Mouse (Mus musculus) cerebral cortex, adult 2 months (tissue): ENCODE data around the gene Kdm4a.

ENCODE experiments used
- WGBS: fragments of 180-500 bp; shearing (Covaris S2); methylation state at CpG from one replicate; pipeline ENCODE4 v1.1.7; 2018; 5-methylcytosine and 5-hydroxymethylcytosine counted together

Gene Kdm4a

DNA sequence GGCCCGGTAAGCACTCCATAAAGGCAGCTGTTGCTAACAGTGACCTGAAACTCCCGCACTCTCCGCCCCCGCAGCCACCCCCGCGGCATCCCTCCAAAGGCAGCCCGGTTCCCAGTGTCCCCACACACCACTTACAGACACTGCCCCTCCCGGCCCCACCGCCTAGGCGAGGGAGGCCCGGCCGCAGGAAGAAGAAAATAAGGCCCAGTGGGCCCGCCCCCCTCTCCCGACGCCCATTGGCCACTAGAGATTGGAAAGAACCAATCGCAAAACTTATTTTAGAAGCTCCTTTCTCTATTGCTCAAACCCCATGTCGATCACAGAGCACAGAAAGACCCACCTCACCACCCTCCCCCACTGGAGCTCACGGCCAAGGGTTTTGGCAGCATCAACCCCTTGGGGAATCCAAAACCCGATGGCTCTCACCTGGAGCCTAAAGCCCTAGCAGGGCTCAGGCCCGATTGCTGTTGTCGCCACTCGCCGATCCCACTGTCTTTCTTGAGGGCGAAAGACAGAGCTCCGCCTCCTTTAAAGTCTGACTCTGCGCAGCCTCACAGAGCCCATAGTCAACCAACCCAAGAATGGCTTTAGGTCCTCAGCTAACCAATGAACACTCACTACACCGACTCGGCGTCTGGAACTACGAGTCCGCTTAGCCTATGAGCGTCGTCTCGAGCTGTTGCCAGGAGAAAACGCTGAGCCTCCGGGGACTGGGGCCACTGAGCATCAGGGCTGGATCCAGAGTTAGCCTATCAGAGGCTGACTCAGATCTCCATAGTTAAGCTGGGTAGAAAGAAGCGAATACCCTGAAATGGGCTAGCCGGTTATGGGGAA is at the start of gene Kdm4a:
TSS of gene Kdm4a (minus strand) at position 577 of the 834 bp plus-strand sequence.
- WGBS: under 1% methylated on average over 38 of the region's 38 CpGs

GRCm38 (mm10) chr4:118229035-118229770 is 49.4 kb upstream of the Kdm4a start:
- WGBS: 78% methylated on average over 6 of the region's 6 CpGs

- 88% methylated on average over 12 of the region's 12 CpGs for WGBS
These were observed 47.6 kb upstream of the Kdm4a start for GRCm38 (mm10) chr4:118227398-118227797.

DNA sequence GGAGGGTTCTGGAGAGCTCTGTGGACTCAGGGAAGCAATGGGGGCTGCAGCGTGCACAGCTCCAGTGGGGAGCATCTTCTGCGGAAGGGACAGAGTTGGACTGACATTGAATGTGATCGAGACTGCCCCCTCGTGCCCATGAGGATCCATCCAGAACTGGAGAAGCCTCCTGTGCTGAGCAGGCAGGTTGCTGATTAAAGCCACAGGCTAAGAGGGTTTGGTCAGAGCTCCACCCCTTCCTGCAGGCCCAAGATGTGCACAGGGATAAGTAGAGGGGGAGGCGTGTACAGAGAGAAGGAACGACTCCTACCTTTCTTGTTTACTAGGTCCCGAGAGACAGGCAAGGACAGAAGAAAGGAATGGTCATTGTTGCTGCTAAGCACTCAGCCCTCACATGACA is 41.4 kb upstream of the Kdm4a start:
- WGBS: 81% methylated on average over 7 of the region's 7 CpGs

DNA sequence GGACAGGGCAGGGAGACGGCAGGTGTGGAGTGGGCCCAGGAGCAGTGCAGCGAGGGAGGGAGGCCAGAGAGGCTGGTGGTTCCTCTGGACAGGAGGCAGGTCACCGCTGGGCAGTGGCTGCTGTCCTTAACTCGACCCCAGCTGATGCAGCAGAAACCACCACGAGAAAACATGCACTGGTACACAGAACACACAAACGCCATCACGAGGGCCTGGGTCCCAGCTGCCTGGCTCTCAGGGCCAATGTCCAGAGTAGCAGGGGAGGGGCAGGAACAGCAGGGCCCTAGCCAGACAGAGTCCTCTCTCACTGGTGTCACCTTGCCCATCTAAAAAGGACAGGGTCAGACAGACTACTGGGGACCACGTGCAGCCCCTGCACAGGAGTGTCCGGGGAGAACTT is 40.9 kb upstream of the Kdm4a start:
- 86% methylated on average over 9 of the region's 9 CpGs for WGBS

DNA sequence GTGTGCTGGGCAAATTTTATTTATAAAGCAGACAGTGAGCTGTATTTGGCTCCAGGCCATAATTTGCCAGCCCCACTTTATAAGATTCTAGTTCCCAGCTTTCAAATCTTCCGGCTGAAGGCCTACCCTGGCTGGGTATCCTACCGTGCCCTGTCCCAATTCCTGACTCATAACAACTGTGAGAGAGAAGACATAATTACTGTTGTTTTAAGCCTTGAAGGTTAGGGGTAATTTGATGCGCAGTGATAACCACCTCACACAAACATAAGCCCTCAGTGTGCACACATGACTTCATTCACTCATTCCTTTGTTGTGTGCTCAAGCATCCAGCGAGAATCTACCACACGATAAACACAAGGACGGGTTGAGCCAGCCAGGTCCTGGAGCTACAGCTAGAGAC is 39.6 kb upstream of the Kdm4a start:
- 74% methylated on average over 6 of the region's 6 CpGs for WGBS

DNA sequence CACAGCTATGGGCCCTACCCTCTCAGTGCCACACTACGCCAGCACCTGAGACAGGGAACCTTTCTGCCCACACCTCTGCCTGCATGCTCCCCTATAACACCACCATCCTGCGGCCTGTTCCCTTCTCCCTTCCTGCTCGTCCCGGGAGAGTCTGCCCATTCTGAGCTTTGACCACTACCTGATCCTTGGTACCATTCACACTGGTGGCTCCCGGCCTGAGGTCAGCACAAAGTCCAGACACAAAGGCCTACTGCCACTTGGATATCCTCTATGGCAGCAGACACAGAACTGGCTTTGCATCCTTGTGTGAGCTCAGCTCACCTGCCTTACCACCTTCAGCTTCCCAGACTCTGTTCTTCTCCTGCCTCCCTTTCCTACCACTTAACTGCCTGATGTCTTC is 38.7 kb upstream of the Kdm4a start:
- 92% methylated on average over 5 of the region's 5 CpGs for WGBS

GRCm38 (mm10) chr4:118216726-118217595 is 37.1 kb upstream of the Kdm4a start:
- WGBS: 85% methylated on average over 17 of the region's 17 CpGs

- WGBS: 94% methylated on average over 1 of the region's 1 CpGs
These were observed 35.0 kb upstream of the Kdm4a start for GRCm38 (mm10) chr4:118214891-118215290.

- WGBS: 75% methylated on average over 10 of the region's 10 CpGs
These were observed 27.2 kb upstream of the Kdm4a start for GRCm38 (mm10) chr4:118206918-118207640.

DNA sequence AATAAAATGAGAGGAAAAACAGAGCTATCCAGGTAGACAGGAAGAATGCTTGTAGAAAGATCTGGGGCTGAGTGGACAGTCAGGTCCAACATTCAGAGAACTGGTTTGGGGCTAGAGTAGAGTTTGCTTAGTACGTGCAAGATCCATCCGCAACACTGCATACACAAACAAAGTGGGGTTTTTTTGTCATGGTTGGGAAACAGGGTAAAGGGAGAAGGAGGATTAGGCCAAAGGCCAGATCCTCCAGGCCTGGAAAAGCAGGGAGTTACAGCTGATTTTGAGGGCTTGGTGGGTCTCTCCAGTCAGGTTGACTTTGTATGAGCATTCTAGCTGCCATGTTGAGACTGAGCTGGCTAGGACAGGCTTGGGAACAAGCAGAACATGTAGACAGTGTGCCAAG is 26.1 kb upstream of the Kdm4a start:
- 61% methylated on average over 2 of the region's 2 CpGs for WGBS

DNA sequence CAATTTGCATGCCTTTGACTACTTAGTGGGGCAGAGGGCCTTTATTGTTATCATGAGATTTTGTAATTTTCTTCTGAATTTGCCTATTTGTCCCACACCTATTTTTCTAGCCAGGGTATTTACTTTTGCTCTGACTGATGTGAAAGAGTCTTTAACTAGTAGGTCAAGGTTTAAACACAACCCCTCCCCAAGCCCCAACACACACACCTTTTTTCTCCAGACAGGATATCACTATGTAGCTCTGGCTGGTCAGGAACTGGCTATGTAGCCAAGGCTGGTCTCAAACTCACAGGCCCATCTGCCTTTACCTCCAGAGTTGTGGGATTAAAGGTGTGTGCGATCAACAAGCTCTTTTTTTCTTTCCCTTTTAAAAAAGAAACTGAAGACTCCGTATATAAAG is 19.2 kb upstream of the Kdm4a start:
- 87% methylated on average over 2 of the region's 2 CpGs for WGBS

DNA sequence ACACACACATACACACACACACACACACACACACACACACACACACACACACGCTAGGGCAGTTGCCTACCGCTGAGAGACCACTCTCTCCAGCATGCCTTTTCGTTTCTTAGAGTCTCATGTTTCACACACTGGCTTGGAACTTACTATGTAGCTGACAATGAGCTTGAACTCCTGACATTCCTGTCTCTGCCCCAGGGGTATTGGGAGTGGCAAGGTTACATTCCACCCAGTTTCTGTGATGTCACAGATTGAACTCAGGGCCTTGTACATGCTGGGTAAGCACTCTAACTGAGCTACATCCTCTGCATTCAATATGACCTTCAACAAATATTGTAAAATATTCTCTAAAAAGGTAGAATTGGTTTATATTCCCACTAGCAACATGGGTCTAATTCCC is 18.8 kb upstream of the Kdm4a start:
- 90% methylated on average over 3 of the region's 3 CpGs for WGBS

DNA sequence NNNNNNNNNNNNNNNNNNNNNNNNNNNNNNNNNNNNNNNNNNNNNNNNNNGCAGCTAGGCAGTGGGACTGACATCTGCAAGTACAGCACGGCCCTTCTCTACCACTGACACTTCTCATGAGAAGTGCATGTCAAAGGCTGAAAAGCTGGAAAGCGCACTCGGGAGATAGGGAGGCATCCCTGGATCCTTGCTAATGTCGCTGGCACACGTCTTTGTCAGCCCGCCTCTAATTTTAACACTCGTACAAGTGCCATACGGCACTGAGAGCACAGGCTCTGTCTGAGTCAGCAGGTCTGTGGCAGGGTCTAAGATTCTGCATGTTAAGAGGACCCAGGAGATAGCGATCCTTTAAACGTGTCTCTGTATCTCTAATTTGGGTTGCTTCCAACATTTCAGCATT is 16.3 kb upstream of the Kdm4a start:
- WGBS: 39% methylated on average over 10 of the region's 10 CpGs

GRCm38 (mm10) chr4:118180301-118181080 is 648 bp upstream of the Kdm4a start:
- 10% methylated on average over 17 of the region's 17 CpGs for WGBS

DNA sequence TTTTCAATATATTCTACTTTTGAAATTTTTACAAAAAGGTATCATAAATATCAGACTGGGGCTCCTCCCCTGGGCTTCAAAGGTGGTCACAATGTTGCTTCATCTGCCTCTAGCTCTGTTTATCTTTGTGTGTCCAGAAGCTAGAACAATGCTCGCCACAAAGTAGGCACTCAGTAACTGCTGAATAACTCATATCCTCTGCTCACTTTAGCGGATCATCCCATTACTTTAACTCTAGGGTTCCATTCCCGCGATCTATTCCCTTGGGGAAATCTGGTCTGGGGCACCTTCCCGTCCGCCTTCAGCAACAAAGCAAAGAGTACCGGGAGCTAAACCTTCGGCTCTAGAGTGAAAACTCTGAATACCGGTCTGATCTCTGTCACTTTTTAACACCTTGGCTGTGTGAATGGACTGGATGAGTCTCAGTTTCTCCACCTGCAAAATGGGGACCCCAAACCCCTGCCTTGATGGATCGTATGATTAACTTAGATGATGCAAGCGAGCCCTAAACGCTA is 834 bp downstream of the Kdm4a start:
- WGBS: 0% methylated on average over 12 of the region's 12 CpGs

GRCm38 (mm10) chr4:118172461-118172860 is 7.4 kb downstream of the Kdm4a start:
- 89% methylated on average over 12 of the region's 12 CpGs for WGBS

DNA sequence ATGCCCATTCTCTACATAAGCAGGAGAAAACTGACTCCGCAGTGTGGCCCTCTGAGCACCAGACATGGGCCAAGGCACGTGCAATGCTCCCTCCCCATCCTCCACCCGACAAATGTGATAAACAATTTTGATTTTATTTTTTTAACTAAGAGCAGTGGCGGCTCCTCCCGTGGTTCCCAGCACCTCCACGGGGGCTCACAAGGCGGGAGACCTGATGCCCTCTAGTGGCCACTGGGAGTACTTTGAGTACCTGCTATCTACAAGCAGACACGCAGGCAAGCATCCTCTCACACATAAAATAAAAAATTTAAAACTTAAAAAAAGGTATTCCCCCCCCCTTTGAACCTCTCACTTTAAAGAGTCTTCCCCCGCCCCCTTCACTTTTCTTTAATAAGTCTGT is 8.8 kb downstream of the Kdm4a start:
- WGBS: 85% methylated on average over 9 of the region's 9 CpGs

DNA sequence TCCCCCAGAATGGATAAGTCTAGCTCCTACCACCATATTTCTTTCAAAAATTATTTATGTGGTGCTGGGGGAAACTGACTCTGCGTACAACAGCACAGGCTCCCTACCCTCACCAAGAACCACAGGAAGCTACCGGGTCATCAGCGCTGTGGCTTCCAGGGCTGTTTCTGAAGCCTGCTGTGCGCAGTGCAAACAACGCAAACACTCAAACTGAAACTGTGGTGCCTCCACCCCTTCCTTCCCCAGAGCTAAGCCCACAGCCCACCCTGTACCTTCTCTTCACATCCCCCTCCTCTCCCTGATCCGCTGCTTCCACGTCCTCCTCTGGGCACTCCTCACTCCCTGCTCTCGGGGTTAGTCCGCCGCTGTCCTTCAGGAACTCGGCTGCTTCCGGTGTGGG is 17.7 kb downstream of the Kdm4a start:
- 82% methylated on average over 12 of the region's 12 CpGs for WGBS

GRCm38 (mm10) chr4:118157666-118158065 is 22.2 kb downstream of the Kdm4a start:
- 96% methylated on average over 3 of the region's 3 CpGs for WGBS
